Mouse (Mus musculus): ENCODE results near the gene Smpx. TPM values are rescaled to one million over a fixed set of nuclear protein-coding genes. Genes with fewer than 3 reads are reported as not detected.

The Smpx gene
- total and polyA plus RNA-seq, 3 experiments, result not detected

DNA sequence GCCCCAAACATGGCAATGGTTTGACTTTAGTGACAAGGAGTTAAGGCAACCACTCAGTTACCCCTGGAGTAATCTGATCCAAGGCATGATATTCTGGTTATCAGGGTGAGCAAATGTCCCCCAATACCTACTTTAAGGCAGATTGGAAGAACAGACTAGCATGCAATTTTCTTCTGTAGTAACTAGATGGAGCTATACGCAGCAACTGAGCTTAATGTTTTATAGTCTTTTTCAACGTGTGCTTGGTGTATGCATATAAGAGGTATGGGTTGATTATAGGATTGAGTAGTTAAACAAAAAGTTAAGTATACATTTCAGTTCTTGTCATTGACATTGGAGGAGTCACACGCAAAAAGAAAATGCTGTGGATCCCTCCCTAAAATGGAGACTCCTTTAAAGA lies 21.2 kb downstream of the Smpx start:
- no peak overlapping the region for H3K4me2 ChIP-seq (ENCODE audit: insufficient read depth, low read depth, poor library complexity, severe bottlenecking)
- no peaks in the 10 kb centered on the region for H3K9me3 ChIP-seq (replicated peaks; ENCODE audit: low read length)
- no peak overlapping the region for H3K9ac ChIP-seq (ENCODE audit: insufficient read depth, low read depth)
- no peaks in the 10 kb centered on the region for H3K4me1 ChIP-seq (ENCODE audit: control insufficient read depth in 1 of 2, insufficient read depth in 2 of 2)
- TF ChIP-seq ZNF384 (IDR thresholded peaks at IDR 0.05; ENCODE audit: low read depth, low read length) (no peak), ZKSCAN1 (IDR thresholded peaks at IDR 0.05; ENCODE audit: borderline replicate concordance, low read depth, low read length) (no peak), POLR2AphosphoS2 (IDR thresholded peaks at IDR 0.05; ENCODE audit: low read depth, low read length) (no peak), MAFK (IDR thresholded peaks at IDR 0.05; ENCODE audit: insufficient replicate concordance, low read length) (no peak), E2F4 (IDR thresholded peaks at IDR 0.05; ENCODE audit: insufficient replicate concordance, low read depth, low read length) (no peak), HCFC1 (IDR thresholded peaks at IDR 0.05; ENCODE audit: low read depth, low read length) (no peak)
- no peaks in the 10 kb centered on the region for H3K27me3 ChIP-seq (replicated peaks)
- no peak for DNase-seq (ENCODE audit: extremely low read depth)
- dilution Hi-C loops (cut with MboI; ENCODE audit: extremely low pct_ligation_motif_present, extremely low pct_unique_long_range_greater_than_20kb, low sequenced_read_pairs), result no loop called here
- no peak overlapping the region for H3K27ac ChIP-seq (ENCODE audit: insufficient read depth, low read depth)
- H3K79me2 ChIP-seq (replicated peaks; ENCODE audit: control insufficient read depth, extremely low read depth, insufficient read depth, poor library complexity, severe bottlenecking), result no peaks in the 10 kb centered on the region
- H3K36me3 ChIP-seq (replicated peaks in 1 of 2; ENCODE audit: control insufficient read depth in 1 of 2, insufficient read depth in 1 of 2, low read length in 1 of 2), result no peaks in the 10 kb centered on the region
- in situ Hi-C loops (cut with MboI; ENCODE audit: low pct_ligation_motif_present, low pct_unique_long_range_greater_than_20kb, low sequenced_read_pairs), result no loop called here
- no peak overlapping the region for H3K4me3 ChIP-seq (replicated peaks in 1 of 3; ENCODE audit: low read depth in 2 of 3, low read length in 2 of 3, poor library complexity in 1 of 3)

DNA sequence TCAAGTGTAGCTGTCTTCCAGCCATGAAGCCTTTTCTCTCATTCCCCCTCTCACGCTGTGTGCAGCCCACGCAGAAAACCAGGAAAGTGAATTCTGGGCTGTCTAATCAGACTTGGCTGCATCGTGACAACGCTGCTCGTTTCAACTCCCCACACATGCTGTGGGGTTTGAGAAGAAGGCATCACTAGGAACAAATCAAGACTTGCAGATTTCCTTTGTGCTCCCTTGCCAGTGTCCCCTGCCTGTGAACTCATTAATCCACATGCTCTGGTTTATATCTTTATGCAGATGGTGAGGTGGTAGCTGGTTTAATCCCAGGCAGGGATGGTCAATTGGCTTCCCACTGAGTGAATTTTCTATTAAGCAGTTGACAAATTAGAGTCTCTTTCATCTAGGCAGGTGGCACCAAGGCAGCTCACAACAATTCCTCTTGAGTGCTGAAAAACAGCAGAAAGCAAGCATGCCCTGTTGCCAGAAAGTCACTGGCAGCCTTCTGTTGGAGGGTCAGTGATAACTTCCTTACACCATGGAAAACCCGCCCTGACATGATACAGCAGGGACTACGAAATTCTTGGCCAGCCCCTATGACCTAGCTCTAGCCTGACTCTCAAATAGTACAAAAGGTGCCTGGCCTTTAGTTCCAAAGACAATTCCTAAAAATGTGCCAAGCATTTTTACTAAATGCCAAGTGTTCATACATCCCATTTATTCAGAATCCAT lies 32.1 kb downstream of the Smpx start:
- Histone ChIP-seq H3K9me3 (replicated peaks; ENCODE audit: low read length) (no peaks in the 10 kb centered on the region), H3K79me2 (replicated peaks; ENCODE audit: control insufficient read depth, extremely low read depth, insufficient read depth, poor library complexity, severe bottlenecking) (no peaks in the 10 kb centered on the region), H3K4me3 (replicated peaks in 1 of 3; ENCODE audit: low read depth in 2 of 3, low read length in 2 of 3, poor library complexity in 1 of 3) (no peak overlapping the region), H3K4me1 (ENCODE audit: control insufficient read depth in 1 of 2, insufficient read depth in 2 of 2) (no peaks in the 10 kb centered on the region), H3K27ac (ENCODE audit: insufficient read depth, low read depth) (no peak overlapping the region), H3K9ac (ENCODE audit: insufficient read depth, low read depth) (no peak overlapping the region), H3K36me3 (replicated peaks in 1 of 2; ENCODE audit: control insufficient read depth in 1 of 2, insufficient read depth in 1 of 2, low read length in 1 of 2) (no peaks in the 10 kb centered on the region), H3K27me3 (replicated peaks) (no peaks in the 10 kb centered on the region), H3K4me2 (ENCODE audit: insufficient read depth, low read depth, poor library complexity, severe bottlenecking) (no peak overlapping the region)
- no peak for TF ChIP-seq ZNF384 (IDR thresholded peaks at IDR 0.05; ENCODE audit: low read depth, low read length)
- DNase-seq (ENCODE audit: extremely low read depth), result no peak
- in situ Hi-C loops (cut with MboI; ENCODE audit: low pct_ligation_motif_present, low pct_unique_long_range_greater_than_20kb, low sequenced_read_pairs) (no loop called here), dilution Hi-C loops (cut with MboI; ENCODE audit: extremely low pct_ligation_motif_present, extremely low pct_unique_long_range_greater_than_20kb, low sequenced_read_pairs) (no loop called here)

DNA sequence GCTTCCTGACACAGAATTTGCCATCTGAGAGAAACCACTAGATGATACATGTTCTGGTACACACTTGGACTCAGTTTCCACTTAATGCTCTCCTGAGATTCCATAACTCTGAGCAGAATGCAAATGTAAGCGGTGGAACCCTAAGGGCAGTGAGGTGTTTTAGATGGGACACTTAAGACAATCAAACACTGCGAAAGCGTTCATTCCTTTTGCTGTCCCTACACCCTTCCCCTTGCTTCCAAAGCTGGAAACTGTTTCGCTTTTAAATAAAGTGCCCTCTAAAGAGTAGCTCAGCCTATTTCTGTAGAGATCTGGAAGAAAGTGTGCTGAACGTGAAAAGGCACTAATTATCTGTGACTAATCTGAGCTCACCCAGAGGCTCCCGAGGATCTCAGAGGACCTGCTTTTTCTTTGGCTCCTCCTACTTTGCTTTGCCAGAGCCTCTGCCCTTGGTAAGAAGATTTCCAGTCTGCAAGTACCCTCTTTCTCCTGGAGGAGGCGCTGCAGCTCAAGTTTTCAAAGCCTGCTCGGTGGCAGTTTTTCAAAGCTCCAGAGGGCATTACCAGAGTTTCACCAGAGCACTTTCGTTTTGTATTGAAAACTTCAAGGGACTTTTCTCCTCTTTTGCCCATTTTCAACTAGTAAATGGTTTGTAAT lies 33.1 kb downstream of the Smpx start:
- H3K4me2 ChIP-seq (ENCODE audit: insufficient read depth, low read depth, poor library complexity, severe bottlenecking), result peak overlapping the region; percentile 50
- TF ChIP-seq MAZ (IDR thresholded peaks at IDR 0.05; ENCODE audit: low read depth, low read length), result no peak
- no peak for TF ChIP-seq RCOR1 (conservative IDR thresholded peaks at IDR 0.05; ENCODE audit: low read depth, low read length)
- no peak for TF ChIP-seq ZKSCAN1 (IDR thresholded peaks at IDR 0.05; ENCODE audit: borderline replicate concordance, low read depth, low read length)
- TF ChIP-seq ZMIZ1 (IDR thresholded peaks at IDR 0.05; ENCODE audit: low read depth, low read length), result no peak
- no peak for TF ChIP-seq HCFC1 (IDR thresholded peaks at IDR 0.05; ENCODE audit: low read depth, low read length)
- TF ChIP-seq BHLHE40 (IDR thresholded peaks at IDR 0.05; ENCODE audit: low read depth, low read length), result no peak
- TF ChIP-seq IRF4 (IDR thresholded peaks at IDR 0.05; ENCODE audit: low read depth, low read length), result 0 out of 2 replicates have a peak, but pooled peaks have one; percentile 10
- TF ChIP-seq TBP (conservative IDR thresholded peaks at IDR 0.05; ENCODE audit: low read depth, low read length), result no peak
- no peak for TF ChIP-seq MYC (IDR thresholded peaks at IDR 0.05; ENCODE audit: low read depth, low read length)
- peak; percentile 59 for TF ChIP-seq SMC3 (IDR thresholded peaks at IDR 0.05; ENCODE audit: low read depth, low read length)
- no peak for TF ChIP-seq NRF1 (IDR thresholded peaks at IDR 0.05; ENCODE audit: low read depth, low read length)
- TF ChIP-seq JUN (IDR thresholded peaks at IDR 0.05; ENCODE audit: insufficient read depth, low read depth, low read length), result no peak
- TF ChIP-seq MXI1 (IDR thresholded peaks at IDR 0.05; ENCODE audit: low read depth, low read length), result no peak
- no peak for TF ChIP-seq TCF12 (IDR thresholded peaks at IDR 0.05; ENCODE audit: low read depth, low read length)
- no peak for TF ChIP-seq MEF2A (IDR thresholded peaks at IDR 0.05; ENCODE audit: borderline replicate concordance, low read depth, low read length)
- no peak for TF ChIP-seq CHD1 (IDR thresholded peaks at IDR 0.05; ENCODE audit: low read depth, low read length)
- TF ChIP-seq USF1 (IDR thresholded peaks at IDR 0.05; ENCODE audit: low read depth, low read length), result no peak
- no peak for TF ChIP-seq E2F4 (IDR thresholded peaks at IDR 0.05; ENCODE audit: insufficient replicate concordance, low read depth, low read length)
- TF ChIP-seq ZNF384 (IDR thresholded peaks at IDR 0.05; ENCODE audit: low read depth, low read length), result peak; percentile 24; the same call in 1 of the 2 replicates
- TF ChIP-seq CTCF (conservative IDR thresholded peaks at IDR 0.05 in 1 of 2, IDR thresholded peaks at IDR 0.05 in 1 of 2; ENCODE audit: low read depth in 2 of 2, low read length in 2 of 2), result peak; percentile 50 to 79

More for the DNA sequence above, 33.1 kb downstream of the Smpx start:
- Histone ChIP-seq H3K4me3 (replicated peaks in 1 of 3; ENCODE audit: low read depth in 2 of 3, low read length in 2 of 3, poor library complexity in 1 of 3) (peak overlapping the region in 2 of 3 experiments; percentile 20 to 26), H3K9ac (ENCODE audit: insufficient read depth, low read depth) (no peak overlapping the region), H3K9me3 (replicated peaks; ENCODE audit: low read length) (no peaks in the 10 kb centered on the region), H3K4me1 (ENCODE audit: control insufficient read depth in 1 of 2, insufficient read depth in 2 of 2) (no peaks in the 10 kb centered on the region), H3K36me3 (replicated peaks in 1 of 2; ENCODE audit: control insufficient read depth in 1 of 2, insufficient read depth in 1 of 2, low read length in 1 of 2) (no peaks in the 10 kb centered on the region), H3K79me2 (replicated peaks; ENCODE audit: control insufficient read depth, extremely low read depth, insufficient read depth, poor library complexity, severe bottlenecking) (no peaks in the 10 kb centered on the region), H3K27me3 (replicated peaks) (no peaks in the 10 kb centered on the region), H3K27ac (ENCODE audit: insufficient read depth, low read depth) (no peak overlapping the region)
- dilution Hi-C loops (cut with MboI; ENCODE audit: extremely low pct_ligation_motif_present, extremely low pct_unique_long_range_greater_than_20kb, low sequenced_read_pairs) (no loop called here), in situ Hi-C loops (cut with MboI; ENCODE audit: low pct_ligation_motif_present, low pct_unique_long_range_greater_than_20kb, low sequenced_read_pairs) (no loop called here)
- peak; percentile 84 for DNase-seq (ENCODE audit: extremely low read depth)

All from CH12.LX (cell line).